Mouse (Mus musculus) activated CD4-positive, CD25-positive, alpha-beta regulatory T cell, adult 4 months (primary cell): ENCODE data around the gene Morc1. TPM values are rescaled to one million over a fixed set of nuclear protein-coding genes. Genes with fewer than 3 reads are reported as not detected.

Experiments used
- ATAC-seq: one replicate; pipeline ENCODE4 v1.8.0; 2017
- polyA plus RNA-seq, 2 experiments: library from polyadenylated mRNA; unstranded; fragments of 100-300 nt; shearing (Covaris generic); gene quantifications; one replicate each; pipeline ENCODE4 v1.2.1; 2017

Morc1 gene
- polyA plus RNA-seq, 2 experiments from 2014 or later: 0.40 to 1.2 TPM

GRCm38 (mm10) chr16:48630466-48630865 lies 199.4 kb downstream of the Morc1 start:
- ATAC-seq: no peak

- ATAC-seq: no peak
Measured at GRCm38 (mm10) chr16:48632351-48632750, 201.3 kb downstream of the Morc1 start.

- no peak for ATAC-seq
Measured at GRCm38 (mm10) chr16:48646246-48646645, 215.2 kb downstream of the Morc1 start.

- peak; percentile 56 for ATAC-seq
Measured at GRCm38 (mm10) chr16:48671696-48672095, 240.7 kb downstream of the Morc1 start.

GRCm38 (mm10) chr16:48672664-48673063 lies 241.6 kb downstream of the Morc1 start:
- no peak for ATAC-seq

GRCm38 (mm10) chr16:48675607-48676006 lies 244.6 kb downstream of the Morc1 start:
- peak; percentile 92 for ATAC-seq

GRCm38 (mm10) chr16:48676205-48676604 lies 245.2 kb downstream of the Morc1 start:
- no peak for ATAC-seq

GRCm38 (mm10) chr16:48677381-48677780 lies 246.3 kb downstream of the Morc1 start:
- no peak for ATAC-seq

- peak; percentile 24 for ATAC-seq
Measured at GRCm38 (mm10) chr16:48678029-48678428, 247.0 kb downstream of the Morc1 start.

Other genes with a start within 250 kb of the Morc1 start
- not detected for gene Dppa4, start 147.5 kb upstream of the Morc1 start, polyA plus RNA-seq
- not detected for gene Dppa2, start 127.3 kb upstream of the Morc1 start, polyA plus RNA-seq
- gene Gm5485, start 18.8 kb upstream of the Morc1 start, polyA plus RNA-seq: not detected